Mouse (Mus musculus) c-Kit-negative CD71-positive TER-119-positive erythroid progenitor cells, embryonic 14.5 days (primary cell): ENCODE data around the gene Cngb1.

Source experiments
- DNase-seq: peaks from one replicate; pipeline ENCODE4 v3.0.0-alpha.2; 2013; ENCODE audit warnings: low read depth, low spot score

Cngb1 gene

GRCm38 (mm10) chr8:95306431-95306830 lies at the start of gene Cngb1:
Cngb1 (minus strand) TSS chr8:95306585.
- DNase-seq, result no peak

- DNase-seq, result no peak
Measured at GRCm38 (mm10) chr8:95354606-95355005, 48.2 kb upstream of the Cngb1 start.

GRCm38 (mm10) chr8:95352871-95353866 lies 46.8 kb upstream of the Cngb1 start:
- no peak for DNase-seq

GRCm38 (mm10) chr8:95352151-95352870 lies 45.9 kb upstream of the Cngb1 start, which contains the start of gene Mmp15:
Mmp15 (plus strand) TSS chr8:95352268.
- DNase-seq, result no peak

- no peak for DNase-seq
Measured at GRCm38 (mm10) chr8:95351461-95351860, 45.1 kb upstream of the Cngb1 start.

- no peak for DNase-seq
Measured at GRCm38 (mm10) chr8:95348811-95349630, 42.6 kb upstream of the Cngb1 start.

- DNase-seq, result no peak
Measured at GRCm38 (mm10) chr8:95348356-95348755, 42.0 kb upstream of the Cngb1 start.

GRCm38 (mm10) chr8:95346643-95347545 lies 40.5 kb upstream of the Cngb1 start:
- DNase-seq, result peak; percentile 22

- DNase-seq, result no peak
Measured at GRCm38 (mm10) chr8:95344668-95345067, 38.3 kb upstream of the Cngb1 start.

- no peak for DNase-seq
Measured at GRCm38 (mm10) chr8:95341721-95342120, 35.3 kb upstream of the Cngb1 start.

GRCm38 (mm10) chr8:95336363-95336762 lies 30.0 kb upstream of the Cngb1 start:
- DNase-seq, result no peak

- no peak for DNase-seq
Measured at GRCm38 (mm10) chr8:95335706-95336105, 29.3 kb upstream of the Cngb1 start.

GRCm38 (mm10) chr8:95332437-95333199 lies 26.2 kb upstream of the Cngb1 start:
- DNase-seq, result no peak

GRCm38 (mm10) chr8:95331720-95332436 lies 25.5 kb upstream of the Cngb1 start, which contains the start of the genes Zfp319 and Usb1:
Zfp319 (minus strand) TSS chr8:95331950.
Usb1 (plus strand) TSS chr8:95332284.
- peak; percentile 77 for DNase-seq

GRCm38 (mm10) chr8:95331156-95331719 lies 24.9 kb upstream of the Cngb1 start:
- DNase-seq, result no peak

GRCm38 (mm10) chr8:95330367-95330766 lies 24.0 kb upstream of the Cngb1 start:
- no peak for DNase-seq

GRCm38 (mm10) chr8:95327866-95328465 lies 21.6 kb upstream of the Cngb1 start:
- no peak for DNase-seq

- DNase-seq, result no peak
Measured at GRCm38 (mm10) chr8:95326822-95327221, 20.4 kb upstream of the Cngb1 start.
